Mouse (Mus musculus) cerebral cortex, adult 2 months (tissue): ENCODE measurements around the gene Hist1h3g.

Experiments used
- WGBS: fragments of 180-500 bp; shearing (Covaris S2); methylation state at CpG from one replicate; pipeline ENCODE4 v1.1.7; 2018; 5-methylcytosine and 5-hydroxymethylcytosine counted together

Hist1h3g gene

GRCm38 (mm10) chr13:23515826-23516620 is 19.2 kb upstream of the Hist1h3g start:
- 66% methylated on average over 15 of the region's 15 CpGs for WGBS

GRCm38 (mm10) chr13:23516822-23517602 is 18.2 kb upstream of the Hist1h3g start:
- under 1% methylated on average over 19 of the region's 19 CpGs for WGBS

- WGBS: under 1% methylated on average over 27 of the region's 27 CpGs
Observed at GRCm38 (mm10) chr13:23517603-23518294, 17.5 kb upstream of the Hist1h3g start.

GRCm38 (mm10) chr13:23518295-23518603 is 17.0 kb upstream of the Hist1h3g start:
- under 1% methylated on average over 6 of the region's 6 CpGs for WGBS

GRCm38 (mm10) chr13:23518885-23519284 is 16.3 kb upstream of the Hist1h3g start:
- WGBS: under 1% methylated on average over 6 of the region's 6 CpGs

GRCm38 (mm10) chr13:23519416-23519815 is 15.8 kb upstream of the Hist1h3g start:
- whole genome bisulfite sequencing: under 1% methylated on average over 10 of the region's 10 CpGs

- WGBS: 1% methylated on average over 14 of the region's 14 CpGs
Observed at GRCm38 (mm10) chr13:23521703-23522102, 13.5 kb upstream of the Hist1h3g start.

- 44% methylated on average over 5 of the region's 5 CpGs for WGBS
Observed at GRCm38 (mm10) chr13:23523976-23524375, 11.2 kb upstream of the Hist1h3g start.

GRCm38 (mm10) chr13:23524654-23525053 is 10.6 kb upstream of the Hist1h3g start:
- 12% methylated on average over 5 of the region's 5 CpGs for WGBS

- 4% methylated on average over 10 of the region's 10 CpGs for WGBS
Observed at GRCm38 (mm10) chr13:23525901-23526300, 9.3 kb upstream of the Hist1h3g start.

- WGBS: under 1% methylated on average over 17 of the region's 17 CpGs
Observed at GRCm38 (mm10) chr13:23526312-23526711, 8.9 kb upstream of the Hist1h3g start.

- WGBS: 86% methylated on average over 5 of the region's 5 CpGs
Observed at GRCm38 (mm10) chr13:23529005-23529404, 6.2 kb upstream of the Hist1h3g start.

GRCm38 (mm10) chr13:23529480-23530165 is 5.6 kb upstream of the Hist1h3g start:
- WGBS: 26% methylated on average over 2 of the region's 2 CpGs

- under 1% methylated on average over 20 of the region's 20 CpGs for WGBS
Observed at GRCm38 (mm10) chr13:23530181-23530900, 4.9 kb upstream of the Hist1h3g start.

GRCm38 (mm10) chr13:23530901-23531875 is 4.0 kb upstream of the Hist1h3g start, which contains the start of gene Hist1h4h:
Gene Hist1h4h, plus strand, starts transcription at chr13:23531050.
- under 1% methylated on average over 61 of the region's 70 CpGs for WGBS

- WGBS: 10% methylated on average over 9 of the region's 9 CpGs
Observed at GRCm38 (mm10) chr13:23532262-23533075, 2.8 kb upstream of the Hist1h3g start.

- under 1% methylated on average over 29 of the region's 53 CpGs for WGBS
Observed at GRCm38 (mm10) chr13:23533560-23534367, 1.5 kb upstream of the Hist1h3g start, which contains the start of gene Hist1h2af. Gene Hist1h2af, plus strand, starts transcription at chr13:23533906.
